Mouse (Mus musculus) MEL-GATA-1-ER (cell line): ENCODE data around the gene Tubgcp6.
A peak's percentile ranks its signal among the peaks of the same experiment; 100 is the strongest.

Experiments
- DNase-seq: peaks from one replicate; pipeline ENCODE4 v3.0.0-alpha.2; 2012; ENCODE audit warnings: low read depth; ENCODE audit errors: extremely low read depth

Gene Tubgcp6

DNA sequence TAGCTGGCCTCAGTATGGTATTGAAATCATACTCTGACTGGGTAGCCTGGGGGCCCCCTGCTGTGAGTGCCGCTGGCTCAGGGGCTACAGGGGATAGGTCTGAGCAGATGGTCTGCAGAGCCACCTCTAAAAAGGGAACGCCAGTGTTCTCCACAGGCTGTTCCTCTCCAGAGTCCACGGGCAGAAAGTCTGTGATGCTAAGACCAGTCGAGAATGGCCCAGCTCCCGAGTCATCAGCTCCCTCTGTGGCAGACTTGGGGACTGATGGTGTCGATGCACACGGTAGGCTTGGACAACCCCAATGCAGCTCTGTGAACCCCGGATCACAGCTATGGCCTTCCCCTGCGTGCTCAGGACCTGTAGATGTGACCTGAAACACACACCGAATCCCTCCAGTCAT, 19.0 kb downstream of the Tubgcp6 start:
- DNase-seq, result no peak

DNA sequence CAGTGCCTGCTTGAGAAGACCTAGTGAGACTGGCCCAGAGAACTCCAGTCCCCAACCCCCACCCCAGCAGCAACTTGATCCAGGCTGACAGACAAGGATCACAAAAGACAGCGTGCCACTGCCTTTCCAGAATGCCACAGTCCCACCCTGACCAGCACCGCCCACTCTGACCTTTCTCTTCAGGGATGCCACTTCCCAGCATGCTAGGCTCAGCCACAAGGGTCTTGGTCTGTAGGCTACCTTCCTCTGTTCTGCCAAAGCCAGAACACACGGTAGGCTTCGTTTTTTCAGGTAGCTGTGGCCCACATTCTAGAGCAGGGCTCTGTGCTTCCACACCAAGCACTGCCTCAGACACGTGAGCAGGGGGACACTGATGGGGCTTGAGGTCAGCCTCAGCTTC, 20.3 kb downstream of the Tubgcp6 start:
- no peak for DNase-seq

DNA sequence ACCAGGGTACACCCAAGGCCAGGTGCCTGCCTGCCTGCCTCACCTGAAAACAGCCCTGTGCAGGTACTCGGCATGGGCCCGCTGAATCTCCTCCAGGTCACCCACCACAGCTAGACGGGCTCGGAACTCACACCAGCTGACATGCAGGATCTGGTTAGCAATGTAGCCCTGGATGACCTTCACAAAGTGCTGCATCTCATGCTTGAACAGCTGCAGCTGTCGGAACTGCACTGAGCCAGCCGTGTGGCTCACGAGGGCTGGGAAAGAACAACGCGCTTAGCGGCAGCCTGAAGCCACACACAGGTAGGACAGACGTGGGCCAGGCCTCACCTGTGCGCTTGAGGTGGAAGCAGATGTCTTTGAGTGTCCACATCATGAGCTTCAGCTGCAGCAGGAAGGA, 22.1 kb downstream of the Tubgcp6 start:
- DNase-seq, result no peak

DNA sequence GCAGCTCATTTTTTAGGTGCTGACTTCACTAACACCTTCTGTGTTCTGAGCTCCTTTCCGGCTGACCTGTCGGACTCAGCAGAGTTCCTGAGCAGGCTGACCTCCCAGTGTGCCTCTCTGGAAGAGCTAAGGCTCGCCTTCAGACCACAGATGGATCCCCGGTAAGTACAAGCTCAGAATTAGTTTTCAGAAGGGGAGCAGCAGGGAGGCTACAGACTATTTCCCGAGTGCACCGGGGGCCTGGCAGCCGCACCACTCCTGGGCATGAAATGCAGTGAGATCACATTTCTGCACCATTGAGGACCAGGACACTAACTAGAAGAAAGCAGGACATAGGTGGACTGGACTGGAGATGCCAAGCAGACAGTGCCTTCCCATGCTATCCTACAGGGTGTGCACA, 24.3 kb downstream of the Tubgcp6 start:
- no peak for DNase-seq

DNA sequence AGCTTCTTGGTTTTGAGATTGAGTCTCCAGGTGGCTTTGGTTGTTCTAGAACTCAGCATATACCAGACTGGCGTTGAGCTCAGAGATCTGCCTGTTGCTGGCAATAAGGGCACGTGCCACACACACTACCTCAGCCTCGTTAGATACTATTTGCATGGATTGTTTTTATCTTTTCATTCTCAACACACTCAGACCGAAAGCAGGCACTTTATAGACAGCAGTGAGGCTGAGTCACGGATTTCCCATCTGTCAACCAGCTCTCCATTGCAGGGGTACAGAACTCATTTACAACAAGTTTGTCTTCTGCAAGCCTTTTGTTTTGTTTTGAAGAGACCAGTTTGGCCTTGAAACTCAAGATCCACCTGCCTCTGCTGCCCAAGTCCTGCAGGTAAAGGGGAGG, 25.5 kb downstream of the Tubgcp6 start:
- DNase-seq, result no peak

DNA sequence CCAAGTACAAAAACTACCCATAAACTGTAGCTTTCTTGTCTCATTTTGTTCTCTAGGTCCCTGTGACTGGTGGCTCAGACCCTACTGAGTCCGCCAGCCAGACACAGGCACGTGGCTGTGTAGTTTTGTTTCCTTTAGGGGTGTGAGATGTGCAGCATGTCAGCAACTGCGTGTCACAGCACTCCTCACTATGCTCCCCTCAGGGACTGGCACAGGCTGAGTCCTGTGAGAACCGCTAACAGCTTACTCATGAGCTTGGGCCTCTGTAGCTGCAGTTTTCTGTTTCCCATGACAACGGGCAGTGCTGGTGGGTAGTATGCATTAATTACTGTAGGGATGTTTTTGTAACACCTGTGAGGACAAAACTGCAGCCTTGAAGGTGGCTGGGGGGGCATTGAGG, 30.7 kb downstream of the Tubgcp6 start:
- DNase-seq, result no peak

DNA sequence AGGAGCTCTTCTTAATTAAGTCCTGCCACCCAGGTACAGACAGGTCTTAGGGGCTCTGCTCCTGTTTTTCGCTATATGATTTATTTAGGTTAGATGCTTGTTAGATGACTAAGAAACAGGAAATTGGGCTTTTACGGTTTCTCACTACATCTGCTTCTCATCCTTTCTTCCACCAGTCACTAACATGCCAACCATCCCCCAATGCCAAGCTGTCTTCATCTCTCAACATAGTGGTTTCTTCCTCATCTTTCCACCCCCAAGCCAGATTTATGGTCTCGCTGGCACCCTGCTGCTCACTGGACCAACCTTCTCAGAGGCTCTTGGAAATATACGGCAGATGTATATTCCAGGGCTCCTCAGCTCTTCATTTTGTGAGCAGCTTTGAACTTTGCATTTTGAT, 32.2 kb downstream of the Tubgcp6 start:
- no peak for DNase-seq

DNA sequence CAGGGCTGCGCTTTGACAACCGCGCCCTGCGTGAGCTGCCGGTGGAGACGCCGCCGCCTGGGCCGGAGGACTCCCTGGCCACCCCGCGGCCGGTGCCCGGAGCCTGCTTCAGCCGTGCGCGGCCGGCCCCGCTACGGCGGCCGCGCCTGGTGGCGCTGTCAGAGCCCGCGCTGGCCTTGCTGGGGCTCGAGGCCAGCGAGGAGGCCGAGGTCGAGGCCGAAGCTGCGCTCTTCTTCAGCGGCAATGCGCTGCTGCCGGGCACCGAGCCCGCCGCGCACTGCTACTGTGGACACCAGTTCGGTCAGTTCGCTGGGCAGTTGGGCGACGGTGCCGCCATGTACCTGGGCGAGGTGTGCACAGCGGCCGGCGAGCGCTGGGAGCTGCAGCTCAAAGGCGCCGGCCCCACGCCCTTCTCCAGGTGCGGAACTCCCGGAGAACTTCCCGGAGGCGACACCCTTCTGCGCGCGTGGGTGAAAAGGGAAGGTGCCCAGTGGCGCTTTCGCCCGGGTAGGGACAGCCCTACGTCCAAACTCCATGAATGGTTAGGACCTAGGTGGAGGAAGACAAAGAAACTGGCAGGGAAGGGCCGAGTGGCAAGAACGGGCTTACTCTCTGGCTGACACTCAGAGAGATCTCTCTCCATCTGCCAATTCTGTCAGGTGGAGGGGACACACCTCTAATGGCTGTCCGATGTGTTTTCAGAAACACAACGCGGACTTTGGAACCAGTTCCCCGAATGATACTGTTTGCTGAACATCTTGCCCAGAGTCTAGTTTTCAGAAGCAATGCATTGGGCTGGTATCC, 33.5 kb downstream of the Tubgcp6 start:
- DNase-seq, result no peak

DNA sequence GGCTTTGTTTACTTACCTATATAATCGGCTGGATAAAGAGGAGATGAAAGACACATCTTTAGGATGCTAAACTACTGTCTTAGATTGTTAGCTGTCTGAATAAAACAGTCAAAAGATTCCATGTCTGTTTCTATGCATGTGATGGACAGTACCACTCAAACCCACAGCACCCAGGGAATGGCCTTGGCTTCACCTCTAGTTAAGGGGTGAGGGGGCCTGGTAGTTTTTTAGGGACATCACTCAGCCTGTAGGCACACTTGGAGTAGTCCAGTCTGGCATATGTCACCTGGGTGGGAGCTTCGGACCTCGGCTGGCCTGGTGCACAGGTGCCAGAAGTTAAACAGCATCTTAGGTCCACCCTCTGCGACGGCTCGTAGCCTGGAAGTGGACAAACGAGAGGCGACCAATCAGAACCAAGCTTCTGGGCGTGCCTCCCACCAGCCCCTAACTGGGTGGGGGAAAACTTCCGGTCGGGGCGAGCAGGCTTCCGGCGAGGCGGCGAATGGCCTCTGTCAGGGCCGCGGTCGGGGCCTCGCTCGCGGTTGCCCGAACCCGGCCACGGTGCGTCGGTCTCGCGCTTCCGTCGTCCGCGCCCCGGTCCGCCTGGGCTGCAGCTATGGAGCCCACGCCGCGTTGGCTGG, 34.2 kb downstream of the Tubgcp6 start, which contains the start of gene Selenoo:
TSS of gene Selenoo (plus strand) at position 478 of the 641 bp plus-strand sequence.
- peak; percentile 65 for DNase-seq

DNA sequence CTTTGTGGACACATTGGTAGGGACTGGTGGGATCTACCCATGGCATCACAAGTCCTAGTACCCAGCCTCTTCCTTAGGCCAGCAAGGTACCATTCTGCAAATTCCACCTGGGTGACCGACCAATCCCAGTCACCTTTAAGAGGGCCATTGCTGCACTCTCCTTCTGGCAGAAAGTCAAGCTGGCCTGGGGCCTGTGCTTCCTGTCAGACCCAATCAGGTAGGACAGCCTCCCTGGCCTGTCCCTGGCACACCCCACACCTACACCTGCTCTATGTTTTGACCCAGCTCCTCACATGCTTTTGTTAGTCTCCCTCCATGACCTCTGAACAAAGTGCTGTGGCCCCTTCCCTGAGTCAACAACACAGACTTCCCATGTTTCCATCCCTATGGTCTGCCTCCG, 38.1 kb downstream of the Tubgcp6 start:
- no peak for DNase-seq

DNA sequence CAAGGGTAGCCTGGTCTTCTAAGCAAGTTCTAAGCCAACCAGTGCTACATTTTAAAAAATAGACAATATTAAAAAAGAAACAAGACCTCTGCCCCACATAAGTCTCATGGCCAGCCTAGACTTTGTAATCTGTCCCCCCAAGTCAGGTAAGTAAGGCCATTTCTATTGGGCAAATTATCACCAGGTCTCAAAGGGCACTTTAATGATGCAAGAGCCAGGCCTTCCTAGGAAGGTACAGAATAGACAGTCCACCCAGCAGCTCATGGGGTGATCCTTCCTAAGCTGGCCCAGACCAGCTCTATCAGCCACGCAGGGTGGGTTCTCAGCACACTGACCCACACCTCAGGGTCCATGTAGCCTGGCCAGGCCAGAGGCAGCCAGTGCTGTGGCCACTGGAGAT, 39.0 kb downstream of the Tubgcp6 start:
- no peak for DNase-seq

DNA sequence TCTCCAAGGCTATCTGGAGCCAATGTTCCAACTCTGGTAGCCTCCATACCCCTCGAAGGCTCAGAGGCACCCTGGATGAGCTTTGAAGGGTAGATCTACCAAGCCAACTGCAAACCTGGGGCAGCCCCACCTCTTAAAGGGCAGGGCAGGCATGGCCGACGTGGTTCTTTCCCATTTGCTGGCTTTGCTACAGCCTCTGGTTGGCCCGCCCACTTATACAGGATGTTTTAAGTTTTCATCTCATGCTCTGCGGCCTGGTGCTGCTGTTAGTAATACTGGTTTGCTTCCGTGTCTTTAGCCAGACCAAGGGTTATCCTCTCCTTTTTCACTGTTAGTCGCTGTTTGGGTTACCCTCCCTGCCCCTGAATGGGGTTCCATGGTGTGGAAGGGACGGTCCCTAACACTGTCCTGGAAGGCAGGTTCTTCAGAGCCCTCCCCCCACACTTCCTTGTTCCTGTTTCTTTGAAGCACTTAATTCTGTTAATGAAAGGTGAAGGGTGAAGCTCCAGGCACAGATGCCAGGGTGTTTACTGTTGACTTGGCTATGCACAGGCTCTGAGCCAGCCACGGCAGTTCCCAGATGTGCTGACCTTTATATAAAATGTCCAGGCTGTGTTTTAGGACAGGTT, 44.6 kb downstream of the Tubgcp6 start:
- peak; percentile 77 for DNase-seq

DNA sequence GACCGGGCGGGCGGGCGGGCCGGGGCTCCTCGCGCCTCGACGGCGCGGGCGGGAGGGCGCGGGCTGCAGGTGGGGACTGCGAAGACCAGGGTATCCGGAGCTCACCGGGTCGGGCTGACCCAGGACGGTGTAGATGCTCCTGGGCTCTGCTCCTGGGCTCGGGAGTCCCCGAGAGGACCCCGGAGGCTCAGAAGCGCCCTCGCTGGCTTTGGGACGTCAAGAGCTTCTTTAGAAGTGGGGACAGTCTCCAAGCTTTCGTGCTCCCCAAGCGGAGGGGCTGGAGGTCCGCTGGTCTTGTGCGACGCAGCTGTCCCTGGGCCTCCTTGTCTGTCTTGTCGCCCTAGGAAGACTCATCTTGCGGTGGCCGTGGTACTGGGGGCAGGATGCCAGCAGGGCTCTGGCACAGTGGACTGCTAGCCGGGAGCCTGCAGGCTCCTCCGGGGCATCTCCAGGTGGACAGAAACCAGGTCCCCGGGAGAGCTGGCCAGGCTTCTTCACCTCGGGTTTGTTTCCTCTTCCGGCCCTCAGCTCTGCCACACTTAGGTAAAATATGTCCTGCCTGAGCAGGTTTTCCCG, 46.7 kb downstream of the Tubgcp6 start:
- no peak for DNase-seq

DNA sequence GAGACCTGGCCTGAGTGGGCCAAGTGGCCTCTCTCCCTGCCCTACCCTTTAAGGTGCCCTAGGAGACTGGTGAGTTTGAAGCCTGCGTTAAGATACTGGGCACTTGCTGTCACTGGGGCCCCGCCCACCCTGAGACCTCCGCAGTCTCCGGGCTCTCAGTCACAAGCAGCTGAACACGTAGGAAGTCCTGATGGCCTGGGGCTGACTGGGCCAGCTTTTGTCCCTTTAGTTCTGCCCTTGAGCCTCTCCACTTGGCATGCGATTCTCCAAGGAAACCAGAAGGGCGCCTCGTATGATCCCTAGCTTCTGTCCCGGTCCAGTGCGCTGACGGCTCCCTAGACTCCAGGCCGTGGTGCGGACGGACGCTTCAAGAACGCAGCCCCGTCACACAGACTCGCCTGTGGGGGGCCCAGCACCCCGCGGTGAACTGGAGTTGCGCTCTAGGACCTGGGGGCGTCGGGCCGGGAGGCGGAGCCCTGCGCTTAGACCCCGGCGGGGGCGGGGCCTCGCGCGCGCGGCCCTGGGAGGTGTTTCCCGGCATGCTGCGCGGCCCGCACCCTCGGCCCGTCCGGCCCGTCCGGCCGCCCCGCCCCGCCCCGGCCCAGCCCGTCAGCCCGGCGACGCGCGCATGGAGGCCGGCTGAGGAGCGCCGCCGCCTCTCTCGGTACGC, 47.3 kb downstream of the Tubgcp6 start:
- DNase-seq, result peak; percentile 50

DNA sequence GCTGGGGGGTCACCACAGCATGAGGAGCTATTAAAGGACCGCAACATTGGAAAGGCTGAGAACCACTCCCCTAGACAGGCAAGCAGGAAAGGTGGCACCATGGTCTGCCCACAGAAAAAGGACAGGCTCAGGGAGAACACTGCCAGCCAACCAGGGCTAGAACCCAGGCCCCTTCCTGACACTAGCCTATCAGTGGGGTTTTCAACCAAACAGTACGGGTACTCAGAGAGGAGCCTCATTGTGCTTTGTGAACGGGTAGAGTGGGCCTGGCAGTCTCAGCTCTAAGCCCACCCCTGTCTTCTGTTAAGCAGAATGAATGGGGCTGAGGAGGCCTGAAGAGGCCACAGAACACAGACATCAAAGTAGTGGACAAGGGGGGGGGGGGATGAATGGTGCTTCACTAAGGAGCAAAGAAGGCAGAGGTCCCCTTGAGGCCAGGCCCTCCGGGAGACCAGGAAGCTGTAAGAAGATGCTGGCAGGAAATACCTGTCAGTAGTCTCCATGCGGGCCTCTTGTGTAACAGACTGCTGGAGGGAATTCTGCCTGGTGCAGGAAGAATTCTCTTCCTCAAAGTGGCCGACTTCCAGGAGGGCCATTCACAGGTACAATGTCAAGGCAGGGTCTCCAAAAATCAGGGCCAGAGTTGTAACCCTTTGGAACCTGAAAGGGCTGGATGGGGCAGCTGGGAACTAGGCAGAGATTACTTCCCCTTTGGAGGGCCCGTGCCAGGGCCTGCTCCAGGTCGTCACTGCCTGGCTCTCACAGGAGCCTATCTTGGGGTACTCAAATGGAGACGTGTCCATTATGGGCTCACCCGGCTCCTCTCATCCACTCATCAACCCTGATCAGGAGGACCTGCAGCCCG, 48.1 kb downstream of the Tubgcp6 start, which contains the start of gene Trabd:
TSS of gene Trabd (plus strand) at position 512 of the 865 bp plus-strand sequence.
- no peak for DNase-seq

DNA sequence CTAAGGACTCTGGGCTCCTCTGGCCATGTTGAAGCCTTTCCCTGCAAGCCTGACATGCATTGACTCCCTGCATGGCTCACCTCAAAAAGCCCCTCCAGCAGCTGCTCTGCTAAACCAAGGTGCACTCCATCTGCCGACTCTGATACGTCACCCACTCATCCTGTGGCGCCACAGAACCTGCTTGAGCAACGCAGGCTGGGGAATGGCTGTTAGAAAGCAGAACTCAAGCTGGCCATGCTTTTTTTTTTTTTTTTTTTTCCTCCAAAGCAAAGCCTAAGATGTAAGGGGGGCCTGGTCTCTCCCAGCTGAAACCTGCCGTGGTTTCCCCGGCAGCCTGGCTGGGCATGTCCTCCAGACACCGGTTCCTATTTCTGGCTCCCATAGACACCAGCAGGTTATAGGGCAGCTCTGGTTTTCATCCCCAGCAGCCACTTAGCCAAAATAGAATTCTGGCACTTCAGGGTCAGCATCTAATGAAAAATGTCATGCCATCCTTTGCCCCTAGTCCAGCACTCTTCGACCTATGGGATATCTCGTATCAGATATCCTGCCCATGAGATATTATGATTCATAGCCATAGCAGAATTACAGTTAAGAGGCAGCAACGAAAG, 48.8 kb downstream of the Tubgcp6 start:
- DNase-seq, result no peak

DNA sequence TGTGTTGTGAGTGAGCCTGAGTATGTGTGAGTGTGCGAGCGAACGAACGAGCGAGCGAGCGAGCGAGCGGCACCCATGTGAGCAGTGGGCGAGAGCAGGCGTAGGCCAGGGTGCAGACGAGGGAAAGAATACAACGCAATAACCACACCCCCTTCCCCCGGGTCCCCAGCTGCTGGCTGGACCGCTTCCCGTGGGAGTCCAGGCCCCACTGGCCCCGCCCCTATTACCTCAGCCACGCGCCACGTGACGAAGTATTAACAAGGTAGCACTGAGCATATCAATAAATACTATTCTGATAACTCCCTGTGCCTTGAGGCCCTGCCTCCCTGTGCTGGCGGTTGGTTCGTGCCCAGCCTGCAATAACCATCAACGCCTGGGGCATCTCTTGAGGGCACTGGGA, 52.3 kb downstream of the Tubgcp6 start:
- no peak for DNase-seq

DNA sequence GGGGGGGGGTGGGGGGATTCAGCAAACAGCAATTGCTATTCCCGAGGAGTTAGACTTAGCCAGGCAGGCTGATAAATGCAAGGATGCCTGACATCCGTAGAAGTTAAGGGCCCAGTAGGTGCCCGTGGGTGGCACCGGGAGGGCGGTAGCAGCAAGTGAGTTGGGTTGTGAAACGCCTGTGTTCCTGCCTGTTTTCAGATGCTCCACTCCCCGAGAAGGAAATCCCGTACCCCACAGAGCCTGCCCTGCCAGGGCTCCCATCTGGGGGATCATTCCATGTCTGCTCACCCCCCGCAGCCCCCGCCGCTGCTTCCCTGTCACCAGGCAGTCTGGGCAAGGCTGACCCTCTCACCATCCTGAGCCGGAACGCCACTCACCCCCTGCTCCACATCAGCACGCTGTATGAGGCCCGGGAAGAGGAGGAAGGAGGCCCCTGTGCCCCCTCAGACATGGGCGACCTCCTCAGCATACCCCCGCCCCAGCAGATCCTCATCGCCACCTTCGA, 53.5 kb downstream of the Tubgcp6 start:
- no peak for DNase-seq

DNA sequence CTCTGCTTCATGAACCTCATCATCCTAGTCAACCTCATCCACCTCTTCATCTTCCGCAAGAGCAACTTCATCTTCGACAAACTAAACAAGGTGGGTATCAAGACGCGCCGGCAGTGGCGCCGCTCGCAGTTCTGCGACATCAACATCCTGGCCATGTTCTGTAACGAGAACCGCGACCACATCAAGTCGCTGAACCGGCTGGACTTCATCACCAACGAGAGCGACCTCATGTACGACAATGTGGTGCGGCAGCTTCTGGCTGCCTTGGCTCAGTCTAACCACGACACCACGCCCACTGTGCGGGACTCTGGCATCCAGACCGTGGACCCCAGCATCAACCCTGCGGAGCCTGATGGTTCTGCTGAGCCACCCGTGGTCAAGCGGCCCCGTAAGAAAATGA, 54.7 kb downstream of the Tubgcp6 start:
- DNase-seq, result no peak

DNA sequence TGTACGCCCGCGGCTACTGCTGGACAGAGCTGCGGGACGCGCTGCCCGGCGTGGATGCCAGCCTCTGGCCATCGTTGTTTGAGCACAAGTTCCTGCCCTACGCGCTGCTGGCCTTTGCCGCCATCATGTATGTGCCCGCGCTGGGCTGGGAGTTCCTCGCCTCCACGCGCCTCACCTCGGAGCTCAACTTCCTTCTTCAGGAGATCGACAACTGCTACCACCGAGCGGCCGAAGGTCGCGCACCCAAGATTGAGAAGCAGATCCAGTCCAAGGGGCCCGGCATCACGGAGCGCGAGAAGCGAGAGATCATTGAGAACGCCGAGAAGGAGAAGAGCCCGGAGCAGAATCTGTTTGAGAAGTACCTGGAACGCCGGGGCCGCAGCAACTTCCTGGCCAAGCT, 55.3 kb downstream of the Tubgcp6 start:
- no peak for DNase-seq
